Mouse (Mus musculus) testis, postnatal 14 days (tissue): ENCODE measurements around the gene Agtr1a.

Experiments
- DNase-seq: peaks from one replicate; pipeline ENCODE4 v3.0.0; 2021; ENCODE audit warnings: low spot score

Agtr1a gene

GRCm38 (mm10) chr13:30336148-30336801 is at the start of gene Agtr1a:
TSS of gene Agtr1a (plus strand) at chr13:30336441.
- DNase-seq, result peak; percentile 19

- no peak for DNase-seq
Observed at GRCm38 (mm10) chr13:30310221-30310620, 26.0 kb upstream of the Agtr1a start.

- no peak for DNase-seq
Observed at GRCm38 (mm10) chr13:30324669-30325346, 11.4 kb upstream of the Agtr1a start.

- DNase-seq, result no peak
Observed at GRCm38 (mm10) chr13:30331061-30331460, 5.2 kb upstream of the Agtr1a start.

- DNase-seq, result no peak
Observed at GRCm38 (mm10) chr13:30331851-30332250, 4.4 kb upstream of the Agtr1a start.

- no peak for DNase-seq
Observed at GRCm38 (mm10) chr13:30332581-30332980, 3.7 kb upstream of the Agtr1a start.

- DNase-seq, result no peak
Observed at GRCm38 (mm10) chr13:30334667-30335066, 1.6 kb upstream of the Agtr1a start.

GRCm38 (mm10) chr13:30336913-30337312 is 672 bp downstream of the Agtr1a start:
- no peak for DNase-seq

GRCm38 (mm10) chr13:30337646-30338045 is 1.4 kb downstream of the Agtr1a start:
- no peak for DNase-seq

GRCm38 (mm10) chr13:30338576-30338975 is 2.3 kb downstream of the Agtr1a start:
- no peak for DNase-seq

- DNase-seq, result no peak
Observed at GRCm38 (mm10) chr13:30339927-30340326, 3.7 kb downstream of the Agtr1a start.

- no peak for DNase-seq
Observed at GRCm38 (mm10) chr13:30341987-30342898, 6.0 kb downstream of the Agtr1a start.

GRCm38 (mm10) chr13:30345427-30345913 is 9.2 kb downstream of the Agtr1a start:
- no peak for DNase-seq

- DNase-seq, result no peak
Observed at GRCm38 (mm10) chr13:30346881-30347280, 10.6 kb downstream of the Agtr1a start.

- no peak for DNase-seq
Observed at GRCm38 (mm10) chr13:30348306-30348705, 12.1 kb downstream of the Agtr1a start.

GRCm38 (mm10) chr13:30351966-30352365 is 15.7 kb downstream of the Agtr1a start:
- no peak for DNase-seq

GRCm38 (mm10) chr13:30354991-30355580 is 18.8 kb downstream of the Agtr1a start:
- no peak for DNase-seq

GRCm38 (mm10) chr13:30355979-30356378 is 19.7 kb downstream of the Agtr1a start:
- no peak for DNase-seq

GRCm38 (mm10) chr13:30358456-30359168 is 22.4 kb downstream of the Agtr1a start:
- no peak for DNase-seq

GRCm38 (mm10) chr13:30359886-30360285 is 23.6 kb downstream of the Agtr1a start:
- no peak for DNase-seq

GRCm38 (mm10) chr13:30361002-30361401 is 24.8 kb downstream of the Agtr1a start:
- no peak for DNase-seq
